Mouse (Mus musculus) liver, adult 2 months (tissue): ENCODE data around the gene Slc20a1.

Experiments
- CTCF ChIP-seq: fragments of 200-500 bp; IDR thresholded peaks from 2 replicates; pipeline ENCODE4 v1.5.1; 2011; ENCODE audit warnings: low read depth, low read length, control low read depth
- POLR2A ChIP-seq: fragments of 200-500 bp; IDR thresholded peaks from 2 replicates; pipeline ENCODE4 v1.6.1; 2011; ENCODE audit warnings: low read length, control low read depth; ENCODE audit not compliant: insufficient read depth; ENCODE audit errors: extremely low read depth

DNA sequence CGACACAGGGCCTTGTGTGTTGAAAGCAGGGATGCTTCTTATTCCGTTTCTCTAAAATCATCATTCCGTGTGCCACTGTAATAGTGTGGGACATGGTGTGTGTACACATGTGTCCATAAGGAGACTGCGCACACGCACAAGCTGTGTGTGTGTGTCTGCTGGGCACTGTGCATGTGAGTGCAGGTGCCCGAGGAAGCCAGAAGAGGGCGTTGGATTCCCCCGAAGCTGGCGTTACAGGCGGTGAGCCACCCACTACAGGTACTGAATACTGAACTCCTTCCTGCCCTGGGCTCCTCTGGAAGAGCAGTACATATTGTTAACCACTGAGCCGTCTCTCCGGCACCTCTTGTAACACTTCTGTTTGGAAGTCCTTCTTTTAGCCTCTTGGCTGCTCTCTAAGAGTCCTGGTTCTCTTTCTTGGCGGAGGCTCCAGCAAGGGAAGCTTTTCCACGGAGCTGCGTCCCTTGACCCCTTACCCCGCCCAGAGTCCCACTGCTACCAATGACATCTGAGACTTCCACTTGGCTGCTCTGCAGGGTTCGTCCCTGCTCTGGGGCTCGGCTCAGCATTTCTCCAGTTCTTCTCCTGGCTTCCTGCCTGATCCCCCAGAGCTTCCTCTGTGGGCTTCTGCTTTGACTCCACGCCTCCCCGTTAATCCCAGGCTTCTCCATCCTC, 46.0 kb downstream of the Slc20a1 start:
- TF ChIP-seq POLR2A (no peak), CTCF (no peak)
